Mouse (Mus musculus) bone marrow macrophage, adult 2 months (primary cell): ENCODE measurements around the gene Pawr.

Experiments
- CTCF ChIP-seq: IDR thresholded peaks from 2 replicates; pipeline ENCODE4 v1.5.1; 2012; ENCODE audit warnings: low read depth, mild to moderate bottlenecking, low read length, moderate library complexity
- POLR2A ChIP-seq: IDR thresholded peaks from 2 replicates; pipeline ENCODE4 v1.6.1; 2012; ENCODE audit warnings: mild to moderate bottlenecking, low read depth, low read length, borderline replicate concordance

DNA sequence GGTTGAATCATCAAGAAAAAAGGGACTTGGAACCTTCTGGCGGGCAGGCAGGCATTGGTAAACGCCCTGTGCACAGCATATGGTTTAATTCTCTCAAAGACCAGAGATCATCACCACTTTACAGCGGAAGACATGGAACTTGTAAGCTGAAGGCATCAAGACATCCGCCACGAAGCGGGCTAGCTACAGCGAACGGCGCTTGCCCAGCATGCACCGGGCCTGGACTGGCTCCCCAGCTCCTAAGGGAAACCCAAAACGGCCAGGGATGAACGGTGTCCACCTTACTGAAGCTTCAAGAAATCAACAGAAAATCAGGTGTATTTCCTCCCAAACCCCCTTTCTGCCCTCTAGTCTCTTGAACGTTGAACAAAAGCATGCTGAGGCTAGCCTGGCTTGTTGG, 33.7 kb upstream of the Pawr start:
- no peak for TF ChIP-seq CTCF
- TF ChIP-seq POLR2A = no peak
